Mouse (Mus musculus): ENCODE measurements at regions not wholly inside any gene's neighbourhood (a gene's known extent, or its start where the extent isn't known, plus 50 kb on each side); places are given as distances from the start of the nearest gene placed in this dataset.
A peak's percentile ranks its signal among the peaks of the same experiment; 100 is the strongest.

DNA sequence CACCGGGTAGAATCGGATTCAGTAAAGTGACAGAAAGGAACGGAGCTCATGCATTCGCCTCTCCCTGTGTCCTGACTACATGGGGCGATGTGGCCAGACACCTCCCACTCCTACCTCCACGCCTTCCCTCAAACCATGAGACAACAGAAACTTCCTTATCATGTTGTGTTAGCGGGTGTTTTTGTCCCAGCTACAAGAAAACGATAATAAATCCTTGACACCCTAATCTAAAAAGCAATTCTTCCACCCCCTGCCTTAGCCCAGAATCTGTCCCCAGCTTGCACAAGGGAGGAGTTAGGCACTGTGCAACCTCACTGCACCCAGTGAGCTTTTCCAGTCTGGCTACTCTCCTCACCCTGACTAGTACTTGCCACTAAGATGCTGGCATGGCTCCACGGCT lies 72.9 kb upstream of the Atl2 start:
- H3K79me2 ChIP-seq (ENCODE audit: control insufficient read depth, insufficient read depth) = no peaks in the 10 kb centered on the region
- H3ac ChIP-seq (ENCODE audit: control insufficient read depth, insufficient read length, low read depth) = no peak overlapping the region
- no peaks in the 10 kb centered on the region for H3K36me3 ChIP-seq (ENCODE audit: control insufficient read depth, insufficient read depth)
- H3K4me3 ChIP-seq (ENCODE audit: insufficient read depth, poor library complexity, severe bottlenecking) = no peak overlapping the region
- H3K79me3 ChIP-seq (ENCODE audit: low read depth) = no peaks in the 10 kb centered on the region
- H3K27me3 ChIP-seq (ENCODE audit: control insufficient read depth, insufficient read depth, insufficient read length) = peaks cover 14% of the 10 kb centered on the region
- TF ChIP-seq MAX (IDR thresholded peaks at IDR 0.05) = no peak
- TF ChIP-seq MYOG (IDR thresholded peaks at IDR 0.05; ENCODE audit: control insufficient read depth, extremely low read depth, insufficient read length) = no peak
- TF ChIP-seq CEBPB (IDR thresholded peaks at IDR 0.05; ENCODE audit: low read depth) = no peak
- no peak for TF ChIP-seq FOSL1 (IDR thresholded peaks at IDR 0.05; ENCODE audit: insufficient read depth, low read length, poor library complexity, severe bottlenecking)
- TF ChIP-seq MYOD1 (IDR thresholded peaks at IDR 0.05; ENCODE audit: control insufficient read depth, insufficient read length, low read depth) = no peak
- no peak for TF ChIP-seq CTCF (IDR thresholded peaks at IDR 0.05; ENCODE audit: control insufficient read depth, insufficient read depth, insufficient read length)
- TF ChIP-seq USF1 (IDR thresholded peaks at IDR 0.05; ENCODE audit: low read depth) = no peak

DNA sequence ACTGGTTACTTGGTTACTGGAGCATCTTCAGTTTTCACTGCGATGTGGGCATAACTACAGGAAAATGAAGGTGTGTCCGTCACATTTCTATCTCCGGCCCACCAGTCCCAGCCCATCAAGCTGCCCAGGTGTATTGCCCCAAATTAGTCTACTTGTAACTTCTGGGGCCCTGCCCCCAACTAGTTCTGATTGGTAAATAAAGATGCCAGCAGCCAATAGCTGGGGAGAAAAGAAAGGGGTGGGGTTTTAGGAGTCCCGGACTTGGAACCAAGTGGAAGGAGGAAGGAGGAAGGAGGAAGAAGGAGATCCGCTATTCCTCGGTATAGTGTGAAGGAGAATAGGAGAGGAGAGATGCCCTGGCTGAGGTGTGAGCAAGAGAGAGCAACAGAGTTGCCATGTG lies 71.1 kb upstream of the Atl2 start:
- Histone ChIP-seq H3ac (ENCODE audit: control insufficient read depth, insufficient read length, low read depth) (no peak overlapping the region), H3K79me3 (ENCODE audit: low read depth) (no peaks in the 10 kb centered on the region), H3K79me2 (ENCODE audit: control insufficient read depth, insufficient read depth) (no peaks in the 10 kb centered on the region), H3K27me3 (ENCODE audit: control insufficient read depth, insufficient read depth, insufficient read length) (peaks cover 23% of the 10 kb centered on the region), H3K36me3 (ENCODE audit: control insufficient read depth, insufficient read depth) (no peaks in the 10 kb centered on the region), H3K4me3 (ENCODE audit: insufficient read depth, poor library complexity, severe bottlenecking) (no peak overlapping the region)
- no peak for TF ChIP-seq MYOD1 (IDR thresholded peaks at IDR 0.05; ENCODE audit: control insufficient read depth, insufficient read length, low read depth)
- TF ChIP-seq MYOG (IDR thresholded peaks at IDR 0.05; ENCODE audit: control insufficient read depth, extremely low read depth, insufficient read length) = no peak
- TF ChIP-seq MAX (IDR thresholded peaks at IDR 0.05) = no peak
- TF ChIP-seq USF1 (IDR thresholded peaks at IDR 0.05; ENCODE audit: low read depth) = no peak
- no peak for TF ChIP-seq CTCF (IDR thresholded peaks at IDR 0.05; ENCODE audit: control insufficient read depth, insufficient read depth, insufficient read length)
- TF ChIP-seq CEBPB (IDR thresholded peaks at IDR 0.05; ENCODE audit: low read depth) = no peak
- no peak for TF ChIP-seq FOSL1 (IDR thresholded peaks at IDR 0.05; ENCODE audit: insufficient read depth, low read length, poor library complexity, severe bottlenecking)

DNA sequence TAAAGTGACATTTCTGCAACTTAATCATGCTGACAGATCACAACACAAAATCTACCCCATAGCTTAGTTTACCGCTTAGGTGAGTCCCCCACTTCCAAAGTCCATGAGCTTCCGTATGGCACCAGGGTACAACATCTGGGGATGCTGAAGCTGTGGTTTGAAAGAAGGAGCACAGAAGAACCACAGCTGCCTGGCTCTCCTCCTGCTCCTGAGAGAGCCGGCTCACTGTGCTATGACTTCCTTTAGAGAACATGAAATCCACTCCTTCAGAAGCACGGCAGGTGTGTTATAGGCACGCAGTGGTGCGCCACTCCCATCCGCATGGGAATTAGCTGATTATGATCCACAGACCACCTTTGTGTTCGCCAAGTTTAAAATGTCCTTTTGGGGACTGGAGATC lies 69.7 kb upstream of the Atl2 start:
- TF ChIP-seq MAX (IDR thresholded peaks at IDR 0.05) = no peak
- TF ChIP-seq FOSL1 (IDR thresholded peaks at IDR 0.05; ENCODE audit: insufficient read depth, low read length, poor library complexity, severe bottlenecking) = no peak
- TF ChIP-seq CTCF (IDR thresholded peaks at IDR 0.05; ENCODE audit: control insufficient read depth, insufficient read depth, insufficient read length) = no peak
- TF ChIP-seq MYOG (IDR thresholded peaks at IDR 0.05; ENCODE audit: control insufficient read depth, extremely low read depth, insufficient read length) = no peak
- TF ChIP-seq CEBPB (IDR thresholded peaks at IDR 0.05; ENCODE audit: low read depth) = no peak
- no peak for TF ChIP-seq MYOD1 (IDR thresholded peaks at IDR 0.05; ENCODE audit: control insufficient read depth, insufficient read length, low read depth)
- TF ChIP-seq USF1 (IDR thresholded peaks at IDR 0.05; ENCODE audit: low read depth) = no peak
- H3K36me3 ChIP-seq (ENCODE audit: control insufficient read depth, insufficient read depth) = no peaks in the 10 kb centered on the region
- H3K79me2 ChIP-seq (ENCODE audit: control insufficient read depth, insufficient read depth) = no peaks in the 10 kb centered on the region
- no peak overlapping the region for H3K4me3 ChIP-seq (ENCODE audit: insufficient read depth, poor library complexity, severe bottlenecking)
- peaks cover 26% of the 10 kb centered on the region for H3K27me3 ChIP-seq (ENCODE audit: control insufficient read depth, insufficient read depth, insufficient read length)
- no peaks in the 10 kb centered on the region for H3K79me3 ChIP-seq (ENCODE audit: low read depth)
- H3ac ChIP-seq (ENCODE audit: control insufficient read depth, insufficient read length, low read depth) = no peak overlapping the region

DNA sequence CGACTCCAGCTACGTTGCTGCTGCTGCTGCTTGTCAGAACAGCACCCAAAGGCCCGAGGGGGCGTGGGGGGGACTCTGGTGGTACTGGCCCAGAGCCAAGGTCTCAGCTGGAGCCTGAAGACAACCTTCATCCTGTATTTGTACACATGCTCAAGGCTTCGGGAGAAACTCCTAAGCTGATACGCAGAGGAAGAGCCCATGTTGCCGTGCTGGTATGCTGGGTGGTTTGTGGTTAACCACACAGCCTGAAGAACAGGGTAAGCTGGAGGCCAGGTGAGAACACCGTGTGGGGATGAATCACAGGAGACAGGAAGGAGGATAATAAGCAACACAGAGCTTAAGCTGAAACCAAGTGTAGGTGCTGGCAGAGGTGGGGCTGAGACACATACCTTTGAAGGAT lies 68.9 kb upstream of the Atl2 start:
- TF ChIP-seq MYOD1 (IDR thresholded peaks at IDR 0.05; ENCODE audit: control insufficient read depth, insufficient read length, low read depth) (peak; percentile 38), MAX (IDR thresholded peaks at IDR 0.05) (no peak)
- no peaks in the 10 kb centered on the region for H3K79me2 ChIP-seq (ENCODE audit: control insufficient read depth, insufficient read depth)
- H3ac ChIP-seq (ENCODE audit: control insufficient read depth, insufficient read length, low read depth) = no peak overlapping the region
- H3K79me3 ChIP-seq (ENCODE audit: low read depth) = no peaks in the 10 kb centered on the region
- peaks cover 28% of the 10 kb centered on the region for H3K27me3 ChIP-seq (ENCODE audit: control insufficient read depth, insufficient read depth, insufficient read length)
- H3K4me3 ChIP-seq (ENCODE audit: insufficient read depth, poor library complexity, severe bottlenecking) = no peak overlapping the region
- no peaks in the 10 kb centered on the region for H3K36me3 ChIP-seq (ENCODE audit: control insufficient read depth, insufficient read depth)

DNA sequence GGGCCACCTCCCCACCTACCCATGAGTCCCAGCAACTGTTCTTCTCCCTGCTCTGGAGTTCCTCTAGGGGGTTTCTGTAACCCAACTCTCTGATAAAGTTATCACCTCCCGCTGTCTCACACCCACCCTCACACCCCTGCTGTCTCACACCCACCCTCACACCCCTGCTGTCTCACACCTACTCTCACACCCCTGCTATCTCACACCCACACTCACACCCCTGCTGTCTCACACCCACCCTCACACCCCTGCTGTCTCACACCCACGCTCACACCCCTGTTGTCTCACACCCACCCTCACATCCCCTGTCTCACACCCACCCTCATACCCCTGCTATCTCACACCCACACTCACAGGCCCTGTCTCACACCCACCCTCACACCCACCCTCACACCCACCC lies 67.4 kb upstream of the Atl2 start:
- no peaks in the 10 kb centered on the region for H3K36me3 ChIP-seq (ENCODE audit: control insufficient read depth, insufficient read depth)
- H3K27me3 ChIP-seq (ENCODE audit: control insufficient read depth, insufficient read depth, insufficient read length) = peaks cover 29% of the 10 kb centered on the region
- TF ChIP-seq MAX (IDR thresholded peaks at IDR 0.05) = no peak
- TF ChIP-seq CTCF (IDR thresholded peaks at IDR 0.05; ENCODE audit: control insufficient read depth, insufficient read depth, insufficient read length) = no peak
- TF ChIP-seq CEBPB (IDR thresholded peaks at IDR 0.05; ENCODE audit: low read depth) = no peak
- TF ChIP-seq USF1 (IDR thresholded peaks at IDR 0.05; ENCODE audit: low read depth) = no peak
- TF ChIP-seq MYOD1 (IDR thresholded peaks at IDR 0.05; ENCODE audit: control insufficient read depth, insufficient read length, low read depth) = no peak
- no peak for TF ChIP-seq FOSL1 (IDR thresholded peaks at IDR 0.05; ENCODE audit: insufficient read depth, low read length, poor library complexity, severe bottlenecking)
- TF ChIP-seq MYOG (IDR thresholded peaks at IDR 0.05; ENCODE audit: control insufficient read depth, extremely low read depth, insufficient read length) = no peak
- no peak overlapping the region for H3K4me3 ChIP-seq (ENCODE audit: insufficient read depth, poor library complexity, severe bottlenecking)
- H3K79me2 ChIP-seq (ENCODE audit: control insufficient read depth, insufficient read depth) = no peaks in the 10 kb centered on the region
- H3ac ChIP-seq (ENCODE audit: control insufficient read depth, insufficient read length, low read depth) = no peak overlapping the region
- H3K79me3 ChIP-seq (ENCODE audit: low read depth) = no peaks in the 10 kb centered on the region

DNA sequence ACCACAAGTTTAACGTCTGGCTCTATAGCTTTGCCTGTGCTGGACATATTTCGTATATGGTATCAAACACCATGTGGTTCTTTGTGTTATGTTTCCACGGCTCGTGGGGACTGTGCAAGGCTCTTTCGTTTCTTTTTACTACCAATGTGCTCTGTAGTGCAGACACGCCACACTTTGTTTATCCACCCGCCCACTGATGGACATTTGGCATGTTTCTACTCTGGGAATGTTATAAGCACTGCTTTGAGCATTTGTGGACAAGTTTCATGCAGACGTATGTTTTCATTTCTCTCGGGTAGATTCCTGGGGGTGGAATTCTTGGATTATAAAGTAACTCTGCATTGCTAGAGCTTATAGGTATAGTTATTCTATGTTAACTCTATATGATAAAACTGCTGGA lies 65.5 kb upstream of the Atl2 start:
- peaks cover 35% of the 10 kb centered on the region for H3K27me3 ChIP-seq (ENCODE audit: control insufficient read depth, insufficient read depth, insufficient read length)
- H3ac ChIP-seq (ENCODE audit: control insufficient read depth, insufficient read length, low read depth) = no peak overlapping the region
- H3K4me3 ChIP-seq (ENCODE audit: insufficient read depth, poor library complexity, severe bottlenecking) = no peak overlapping the region
- no peaks in the 10 kb centered on the region for H3K36me3 ChIP-seq (ENCODE audit: control insufficient read depth, insufficient read depth)
- H3K79me2 ChIP-seq (ENCODE audit: control insufficient read depth, insufficient read depth) = no peaks in the 10 kb centered on the region
- no peaks in the 10 kb centered on the region for H3K79me3 ChIP-seq (ENCODE audit: low read depth)
- TF ChIP-seq MYOG (IDR thresholded peaks at IDR 0.05; ENCODE audit: control insufficient read depth, extremely low read depth, insufficient read length) (no peak), CTCF (IDR thresholded peaks at IDR 0.05; ENCODE audit: control insufficient read depth, insufficient read depth, insufficient read length) (no peak), FOSL1 (IDR thresholded peaks at IDR 0.05; ENCODE audit: insufficient read depth, low read length, poor library complexity, severe bottlenecking) (no peak), MAX (IDR thresholded peaks at IDR 0.05) (no peak), USF1 (IDR thresholded peaks at IDR 0.05; ENCODE audit: low read depth) (no peak), CEBPB (IDR thresholded peaks at IDR 0.05; ENCODE audit: low read depth) (no peak), MYOD1 (IDR thresholded peaks at IDR 0.05; ENCODE audit: control insufficient read depth, insufficient read length, low read depth) (no peak)
